Comparison of ENCODE assay signal across 7 mouse cellular contexts in the genomic region with DNA sequence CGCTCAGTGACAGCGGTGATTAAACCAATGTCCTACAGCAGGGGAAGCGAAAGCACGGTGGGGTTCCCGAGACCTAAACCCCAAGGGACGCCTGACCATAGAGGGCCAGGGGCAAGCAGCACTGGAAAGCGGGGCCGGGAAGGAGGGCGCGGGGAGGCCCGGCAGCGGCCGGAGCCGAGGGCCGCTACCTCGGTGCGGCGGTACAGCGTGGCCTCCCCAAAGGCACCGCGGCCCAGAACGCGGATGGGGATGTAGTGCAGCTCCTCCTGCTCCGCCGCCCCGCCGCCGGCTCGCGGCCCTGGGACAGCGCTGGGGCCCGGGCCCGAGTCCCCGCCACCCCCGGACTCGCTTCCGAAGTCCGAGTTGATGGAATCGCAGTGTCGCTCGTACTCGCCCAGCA. TPM values are rescaled to one million over a fixed set of nuclear protein-coding genes. Genes with fewer than 3 reads are reported as not detected.
DNase-seq lines count a peak whose midpoint lies in the region; ATAC-seq lines count a peak whose summit lies in the region.

No protein-coding gene starts in this region.

- peaks cover 30% of the 10 kb centered on the region for H3K36me3 ChIP-seq in lung, embryonic 15.5 days
- H3K36me3 ChIP-seq in embryonic facial prominence, embryonic 11.5 days (replicated peaks; ENCODE audit: control insufficient read depth, insufficient read depth, low read depth, low read length), result no peaks in the 10 kb centered on the region; the same call in 1 of the 2 replicates
- H3K36me3 ChIP-seq in hindbrain, embryonic 12.5 days, result peaks cover 19% of the 10 kb centered on the region
- H3K36me3 ChIP-seq in midbrain, embryonic 10.5 days, result peaks cover 45% of the 10 kb centered on the region

- under 1% methylated on average over 41 of the region's 42 CpGs for WGBS in lung, embryonic 15.5 days
- WGBS in embryonic facial prominence, embryonic 11.5 days, result 0% methylated on average over 41 of the region's 42 CpGs
- WGBS in hindbrain, embryonic 12.5 days, result under 1% methylated on average over 42 of the region's 42 CpGs
- under 1% methylated on average over 42 of the region's 42 CpGs for whole genome bisulfite sequencing in midbrain, embryonic 10.5 days

- no peaks in the 10 kb centered on the region for H3K9me3 ChIP-seq in lung, embryonic 15.5 days
- no peaks in the 10 kb centered on the region for H3K9me3 ChIP-seq in embryonic facial prominence, embryonic 11.5 days (replicated peaks; ENCODE audit: control insufficient read depth, low read length)
- H3K9me3 ChIP-seq in hindbrain, embryonic 12.5 days (replicated peaks), result no peaks in the 10 kb centered on the region
- no peaks in the 10 kb centered on the region for H3K9me3 ChIP-seq in midbrain, embryonic 10.5 days (replicated peaks)

- DNase-seq in lung, postnatal 14 days, result no peak
- DNase-seq in embryonic facial prominence, embryonic 11.5 days (ENCODE audit: low spot score), result peak; percentile 47
- no peak for DNase-seq in midbrain, embryonic 10.5 days (ENCODE audit: low spot score)
- DNase-seq in retina, postnatal 1 day, result no peak
- DNase-seq in kidney, adult 11 months, result no peak

- peak overlapping the region; percentile 62 for H3K4me2 ChIP-seq in lung, embryonic 15.5 days
- peak overlapping the region; percentile 72 for H3K4me2 ChIP-seq in embryonic facial prominence, embryonic 11.5 days (ENCODE audit: low read depth, low read length)
- H3K4me2 ChIP-seq in hindbrain, embryonic 12.5 days (replicated peaks), result peak overlapping the region; percentile 68

- H3K9ac ChIP-seq in lung, embryonic 15.5 days, result peak overlapping the region; percentile 84
- peak overlapping the region; percentile 89 for H3K9ac ChIP-seq in embryonic facial prominence, embryonic 11.5 days (replicated peaks; ENCODE audit: low read length)
- H3K9ac ChIP-seq in hindbrain, embryonic 12.5 days, result peak overlapping the region; percentile 94

- H3K4me3 ChIP-seq in lung, embryonic 15.5 days, result peak overlapping the region; percentile 89
- H3K4me3 ChIP-seq in embryonic facial prominence, embryonic 11.5 days (ENCODE audit: low read depth, low read length), result peak overlapping the region; percentile 85
- H3K4me3 ChIP-seq in hindbrain, embryonic 12.5 days, result peak overlapping the region; percentile 97
- peak overlapping the region; percentile 99 for H3K4me3 ChIP-seq in midbrain, embryonic 10.5 days

- H3K4me1 ChIP-seq in lung, embryonic 15.5 days, result peaks cover 18% of the 10 kb centered on the region
- no peaks in the 10 kb centered on the region for H3K4me1 ChIP-seq in embryonic facial prominence, embryonic 11.5 days (ENCODE audit: control insufficient read depth, insufficient read depth, low read length)
- peaks cover 16% of the 10 kb centered on the region for H3K4me1 ChIP-seq in hindbrain, embryonic 12.5 days
- peaks cover 23% of the 10 kb centered on the region for H3K4me1 ChIP-seq in midbrain, embryonic 10.5 days

- no peaks in the 10 kb centered on the region for H3K27me3 ChIP-seq in lung, embryonic 15.5 days
- no peaks in the 10 kb centered on the region for H3K27me3 ChIP-seq in embryonic facial prominence, embryonic 11.5 days (ENCODE audit: control insufficient read depth, insufficient read depth, low read length)
- H3K27me3 ChIP-seq in hindbrain, embryonic 12.5 days, result no peaks in the 10 kb centered on the region
- no peaks in the 10 kb centered on the region for H3K27me3 ChIP-seq in midbrain, embryonic 10.5 days (ENCODE audit: low read depth, poor library complexity, severe bottlenecking)

- H3K27ac ChIP-seq in lung, embryonic 15.5 days, result peak overlapping the region; percentile 89
- peak overlapping the region; percentile 70 for H3K27ac ChIP-seq in embryonic facial prominence, embryonic 11.5 days (replicated peaks; ENCODE audit: low read depth, low read length)
- H3K27ac ChIP-seq in hindbrain, embryonic 12.5 days, result peak overlapping the region; percentile 85
- peak overlapping the region; percentile 97 for H3K27ac ChIP-seq in midbrain, embryonic 10.5 days (replicated peaks)

- peak; percentile 80 for ATAC-seq in lung, embryonic 15.5 days (ENCODE audit: borderline replicate concordance, extremely low read depth, low FRiP score, low TSS enrichment)
- ATAC-seq in embryonic facial prominence, embryonic 11.5 days (replicated peaks; ENCODE audit: insufficient number of reproducible peaks, low FRiP score, low TSS enrichment, low read depth), result peak; percentile 57
- peak; percentile 82 for ATAC-seq in hindbrain, embryonic 12.5 days (ENCODE audit: low FRiP score)

RNA-seq across cellular contexts. Expression of a gene that starts 0.3 kb away (rescaled TPM):
- 19.5 and 21.1 TPM in 2 replicates for polyA plus RNA-seq in lung, embryonic 15.5 days (2015; fragmentation: Nextera tagmentation; extraction: Ambion mirVana)
- polyA plus RNA-seq in embryonic facial prominence, embryonic 11.5 days (2014; fragmentation: Nextera tagmentation; extraction: Ambion mirVana), result 15.2 and 15.7 TPM in 2 replicates
- 26.7 and 28.2 TPM in 2 replicates for polyA plus RNA-seq in hindbrain, embryonic 12.5 days (2016; fragmentation: Nextera tagmentation; extraction: Ambion mirVana)
- polyA plus RNA-seq in midbrain, embryonic 10.5 days (2016; fragmentation: Nextera tagmentation; extraction: Ambion mirVana), result 20.6 and 21.5 TPM in 2 replicates

RNA-seq across cellular contexts. Expression of a gene that starts 35.8 kb away (rescaled TPM):
- 321 and 334 TPM in 2 replicates for polyA plus RNA-seq in lung, embryonic 15.5 days (2015; fragmentation: Nextera tagmentation; extraction: Ambion mirVana)
- 297 and 302 TPM in 2 replicates for polyA plus RNA-seq in embryonic facial prominence, embryonic 11.5 days (2014; fragmentation: Nextera tagmentation; extraction: Ambion mirVana)
- polyA plus RNA-seq in hindbrain, embryonic 12.5 days (2016; fragmentation: Nextera tagmentation; extraction: Ambion mirVana), result 238 and 247 TPM in 2 replicates
- polyA plus RNA-seq in midbrain, embryonic 10.5 days (2016; fragmentation: Nextera tagmentation; extraction: Ambion mirVana), result 258 and 269 TPM in 2 replicates

RNA-seq across cellular contexts. Expression of a gene that starts 50.4 kb away (rescaled TPM):
- 1.7 TPM in 2 replicates for polyA plus RNA-seq in lung, embryonic 15.5 days (2015; fragmentation: Nextera tagmentation; extraction: Ambion mirVana)
- polyA plus RNA-seq in embryonic facial prominence, embryonic 11.5 days (2014; fragmentation: Nextera tagmentation; extraction: Ambion mirVana), result 0.89 and 0.95 TPM in 2 replicates
- polyA plus RNA-seq in hindbrain, embryonic 12.5 days (2016; fragmentation: Nextera tagmentation; extraction: Ambion mirVana), result 1.3 and 1.4 TPM in 2 replicates
- polyA plus RNA-seq in midbrain, embryonic 10.5 days (2016; fragmentation: Nextera tagmentation; extraction: Ambion mirVana), result 1.2 and 1.5 TPM in 2 replicates

RNA-seq across cellular contexts. Expression of a gene that starts 50.6 kb away (rescaled TPM):
- polyA plus RNA-seq in lung, embryonic 15.5 days (2015; fragmentation: Nextera tagmentation; extraction: Ambion mirVana), result 53.8 and 55.5 TPM in 2 replicates
- 49.7 and 58.5 TPM in 2 replicates for polyA plus RNA-seq in embryonic facial prominence, embryonic 11.5 days (2014; fragmentation: Nextera tagmentation; extraction: Ambion mirVana)
- 62.2 and 67.9 TPM in 2 replicates for polyA plus RNA-seq in hindbrain, embryonic 12.5 days (2016; fragmentation: Nextera tagmentation; extraction: Ambion mirVana)
- polyA plus RNA-seq in midbrain, embryonic 10.5 days (2016; fragmentation: Nextera tagmentation; extraction: Ambion mirVana), result 60.3 and 61.4 TPM in 2 replicates
